Comparison of ENCODE assay signal across 16 mouse cellular contexts in the genomic region with DNA sequence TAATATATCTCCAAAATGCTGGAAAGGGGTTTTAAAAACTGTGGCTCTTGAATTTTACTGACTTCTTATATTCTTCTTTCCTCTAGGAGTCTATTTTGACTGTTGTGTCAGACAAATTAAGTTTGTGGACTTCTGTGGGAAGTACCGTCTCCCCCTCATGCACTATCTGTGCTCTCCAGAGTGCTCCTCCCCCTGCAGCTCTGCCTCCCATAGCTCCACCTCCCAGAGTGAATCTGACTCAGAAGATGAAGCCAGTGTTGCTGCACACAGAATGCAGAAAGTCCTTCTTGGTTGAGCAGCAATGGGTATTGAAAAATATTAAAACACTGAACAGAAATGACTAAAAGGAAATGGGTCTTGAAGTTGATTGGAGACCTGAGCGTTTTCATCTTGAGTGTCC. TPM values are rescaled to one million over a fixed set of nuclear protein-coding genes. Genes with fewer than 3 reads are reported as not detected.
"Had no signal": no experiment of that assay in that cellular context is flagged by ENCODE, and none has a peak within 500 bp of the region (broad histone marks: within the 10 kb centered on the region; RNA-seq: fewer than 3 reads in every experiment).

No protein-coding gene starts in this region.

- ATAC-seq: midbrain, embryonic 13.5 days had no signal

- H3K27me3 ChIP-seq: limb, embryonic 13.5 days; midbrain, embryonic 13.5 days had no signal

- H3K4me2 ChIP-seq: limb, embryonic 13.5 days; liver, embryonic 11.5 days; lung, embryonic 14.5 days; midbrain, embryonic 13.5 days had no signal

- H3K9ac ChIP-seq: limb, embryonic 13.5 days; lung, embryonic 14.5 days; midbrain, embryonic 13.5 days had no signal

- H3K27ac ChIP-seq: limb, embryonic 13.5 days; macrophage; midbrain, embryonic 13.5 days had no signal

- H3K4me3 ChIP-seq: limb, embryonic 13.5 days; midbrain, embryonic 13.5 days had no signal

- DNase-seq: kidney, postnatal 10 days; kidney, postnatal 4 days; left cerebral cortex, postnatal 4 days; lung, embryonic 14.5 days; lung, postnatal 10 days; right cerebral cortex, postnatal 14 days; thymus, postnatal 4 days had no signal

- H3K9me3 ChIP-seq: limb, embryonic 13.5 days; midbrain, embryonic 13.5 days had no signal

RNA-seq across cellular contexts. Expression of a gene that starts 20.2 kb away (rescaled TPM):
- total RNA-seq: layer of hippocampus, adult 8-10 months; left cerebral cortex, adult 18-20 months; left cerebral cortex, postnatal 4 days; midbrain, postnatal 0 days had no signal
- polyA plus RNA-seq: macrophage; small intestine, adult 2 months had no signal

RNA-seq across cellular contexts. Expression of a gene that starts 35.1 kb away (rescaled TPM):
- polyA plus RNA-seq: liver, embryonic 11.5 days; liver, embryonic 16.5 days; macrophage had no signal
